Mouse (Mus musculus): ENCODE measurements at regions not wholly inside any gene's neighbourhood (a gene's known extent, or its start where the extent isn't known, plus 50 kb on each side); places are given as distances from the start of the nearest gene placed in this dataset.
A peak's percentile ranks its signal among the peaks of the same experiment; 100 is the strongest.

- Histone ChIP-seq H3K36me3 (ENCODE audit: insufficient read depth, low read length) (no peaks in the 10 kb centered on the region), H3K27me3 (ENCODE audit: insufficient read depth, low read length) (peaks cover 62% of the 10 kb centered on the region), H3K9me3 (ENCODE audit: low read length) (no peaks in the 10 kb centered on the region), H3K4me1 (replicated peaks; ENCODE audit: low read depth, low read length) (peaks cover 28% of the 10 kb centered on the region), H3K4me3 (replicated peaks; ENCODE audit: low read length) (peak overlapping the region; percentile 63)
- TF ChIP-seq CTCF (conservative IDR thresholded peaks at IDR 0.05; ENCODE audit: low read length) (no peak), NANOG (IDR thresholded peaks at IDR 0.05; ENCODE audit: borderline replicate concordance, low read length) (no peak), POU5F1 (IDR thresholded peaks at IDR 0.05; ENCODE audit: borderline replicate concordance, low read length) (no peak)
Observed at GRCm38 (mm10) chr3:118434311-118434710, 127.6 kb upstream of the Dpyd start.

DNA sequence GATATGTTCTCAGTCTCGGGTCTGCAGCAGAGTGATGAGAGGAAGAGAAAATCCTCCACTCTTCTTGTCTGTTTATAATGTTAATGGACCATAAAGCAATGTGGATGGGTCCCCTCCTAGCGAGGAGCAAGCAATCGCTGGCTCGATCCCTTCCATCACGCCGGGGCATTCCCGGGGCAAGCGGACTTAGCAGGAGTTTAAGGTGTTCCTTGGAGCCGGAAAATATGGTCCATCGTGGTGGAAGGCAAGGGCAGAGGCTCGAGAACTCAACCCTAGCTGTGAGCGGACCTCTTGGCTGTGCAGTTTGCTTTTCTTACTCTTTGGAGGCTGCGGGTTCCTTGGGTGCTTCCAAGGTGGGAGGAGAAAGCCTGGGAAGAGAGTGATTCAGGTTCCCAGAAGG is 127.1 kb upstream of the Dpyd start:
- TF ChIP-seq NANOG (IDR thresholded peaks at IDR 0.05; ENCODE audit: borderline replicate concordance, low read length) (no peak), CTCF (conservative IDR thresholded peaks at IDR 0.05; ENCODE audit: low read length) (no peak), POU5F1 (IDR thresholded peaks at IDR 0.05; ENCODE audit: borderline replicate concordance, low read length) (no peak)

DNA sequence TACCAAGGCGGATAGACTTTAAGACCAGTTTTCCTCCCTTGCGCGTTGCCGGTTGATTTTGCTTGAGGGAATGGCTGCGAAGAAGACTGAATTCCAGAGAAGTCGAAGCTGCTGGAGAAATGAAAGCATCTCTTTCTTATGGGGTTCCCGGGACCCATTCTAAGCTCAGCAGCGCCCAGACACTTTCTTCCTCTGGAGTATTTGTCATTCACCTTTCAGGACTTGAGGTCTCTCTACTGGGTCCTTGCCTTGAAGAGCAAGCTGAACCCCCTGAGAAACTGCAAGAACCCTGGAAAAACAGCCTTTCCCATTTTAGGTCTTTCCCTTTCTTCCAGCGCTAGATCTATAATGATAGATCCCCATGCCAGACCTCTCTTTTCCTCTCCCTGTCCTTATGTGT is 126.7 kb upstream of the Dpyd start:
- Histone ChIP-seq H3K4me1 (replicated peaks; ENCODE audit: low read depth, low read length) (peaks cover 24% of the 10 kb centered on the region), H3K9me3 (ENCODE audit: low read length) (no peaks in the 10 kb centered on the region), H3K4me3 (replicated peaks; ENCODE audit: low read length) (peak overlapping the region; percentile 63), H3K27me3 (ENCODE audit: insufficient read depth, low read length) (peaks cover 57% of the 10 kb centered on the region), H3K36me3 (ENCODE audit: insufficient read depth, low read length) (no peaks in the 10 kb centered on the region)
- TF ChIP-seq CTCF (conservative IDR thresholded peaks at IDR 0.05; ENCODE audit: low read length) (no peak), NANOG (IDR thresholded peaks at IDR 0.05; ENCODE audit: borderline replicate concordance, low read length) (no peak), POU5F1 (IDR thresholded peaks at IDR 0.05; ENCODE audit: borderline replicate concordance, low read length) (no peak)

More for the DNA sequence above, 127.1 kb upstream of the Dpyd start:
- no peaks in the 10 kb centered on the region for H3K9me3 ChIP-seq (ENCODE audit: low read length)
- H3K4me3 ChIP-seq (replicated peaks; ENCODE audit: low read length): peak overlapping the region; percentile 63
- H3K27me3 ChIP-seq (ENCODE audit: insufficient read depth, low read length): peaks cover 61% of the 10 kb centered on the region
- peaks cover 28% of the 10 kb centered on the region for H3K4me1 ChIP-seq (replicated peaks; ENCODE audit: low read depth, low read length)
- H3K36me3 ChIP-seq (ENCODE audit: insufficient read depth, low read length): no peaks in the 10 kb centered on the region

GRCm38 (mm10) chr3:118443742-118444332 is 118.1 kb upstream of the Dpyd start:
- TF ChIP-seq POU5F1 (IDR thresholded peaks at IDR 0.05; ENCODE audit: borderline replicate concordance, low read length): no peak
- no peak for TF ChIP-seq CTCF (conservative IDR thresholded peaks at IDR 0.05; ENCODE audit: low read length)
- TF ChIP-seq NANOG (IDR thresholded peaks at IDR 0.05; ENCODE audit: borderline replicate concordance, low read length): no peak
- Histone ChIP-seq H3K27me3 (ENCODE audit: insufficient read depth, low read length) (no peaks in the 10 kb centered on the region), H3K4me3 (replicated peaks; ENCODE audit: low read length) (no peak overlapping the region), H3K4me1 (replicated peaks; ENCODE audit: low read depth, low read length) (no peaks in the 10 kb centered on the region), H3K36me3 (ENCODE audit: insufficient read depth, low read length) (no peaks in the 10 kb centered on the region), H3K9me3 (ENCODE audit: low read length) (no peaks in the 10 kb centered on the region)

- no peaks in the 10 kb centered on the region for H3K27me3 ChIP-seq (ENCODE audit: insufficient read depth, low read length)
- no peak overlapping the region for H3K4me3 ChIP-seq (replicated peaks; ENCODE audit: low read length)
- H3K36me3 ChIP-seq (ENCODE audit: insufficient read depth, low read length): no peaks in the 10 kb centered on the region
- no peak for TF ChIP-seq NANOG (IDR thresholded peaks at IDR 0.05; ENCODE audit: borderline replicate concordance, low read length)
- no peak for TF ChIP-seq POU5F1 (IDR thresholded peaks at IDR 0.05; ENCODE audit: borderline replicate concordance, low read length)
- TF ChIP-seq CTCF (conservative IDR thresholded peaks at IDR 0.05; ENCODE audit: low read length): no peak
- no peaks in the 10 kb centered on the region for H3K4me1 ChIP-seq (replicated peaks; ENCODE audit: low read depth, low read length)
- H3K9me3 ChIP-seq (ENCODE audit: low read length): no peaks in the 10 kb centered on the region
Observed at GRCm38 (mm10) chr3:118445360-118445759, 116.6 kb upstream of the Dpyd start.

DNA sequence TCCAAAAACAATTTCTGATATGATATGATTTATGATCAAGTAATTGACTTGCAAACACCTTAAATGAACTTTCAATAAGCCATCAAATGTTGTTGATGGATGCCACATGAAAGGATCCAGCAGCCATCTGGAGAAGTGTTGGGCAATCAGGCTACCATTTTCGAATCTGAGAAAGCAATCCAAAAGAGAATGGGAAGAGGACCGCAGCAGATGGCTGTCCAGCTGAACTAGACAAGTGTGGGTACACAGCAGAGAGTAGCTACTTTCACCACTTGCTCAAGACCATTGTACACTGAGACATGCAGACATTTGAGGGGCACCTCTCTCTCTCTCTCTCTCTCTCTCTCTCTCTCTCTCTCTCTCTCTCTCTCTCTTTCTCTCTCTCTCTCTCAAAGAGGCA is 102.3 kb upstream of the Dpyd start:
- TF ChIP-seq NANOG (IDR thresholded peaks at IDR 0.05; ENCODE audit: borderline replicate concordance, low read length): no peak
- TF ChIP-seq CTCF (conservative IDR thresholded peaks at IDR 0.05; ENCODE audit: low read length): no peak
- TF ChIP-seq POU5F1 (IDR thresholded peaks at IDR 0.05; ENCODE audit: borderline replicate concordance, low read length): no peak
- no peaks in the 10 kb centered on the region for H3K4me1 ChIP-seq (replicated peaks; ENCODE audit: low read depth, low read length)

DNA sequence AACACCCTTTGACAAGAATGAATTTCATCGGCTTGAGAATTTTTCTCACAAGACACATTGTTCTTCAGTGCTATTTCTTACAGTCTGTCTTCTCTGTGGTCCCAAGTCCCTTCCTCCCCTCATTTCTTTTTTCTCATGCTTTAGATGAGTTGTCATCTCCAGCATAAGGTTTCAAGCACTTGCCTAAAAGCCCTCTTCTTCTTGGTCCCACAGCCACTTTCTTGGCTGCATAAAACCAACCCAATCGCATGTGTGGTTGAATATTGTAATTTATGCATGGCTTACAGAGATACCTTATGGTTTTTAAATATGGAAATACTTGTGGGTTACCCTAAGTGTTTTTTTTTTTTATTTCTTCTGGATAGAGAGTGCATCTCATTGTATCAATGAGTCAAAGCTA is 96.3 kb upstream of the Dpyd start:
- Histone ChIP-seq H3K9me3 (ENCODE audit: low read length) (no peaks in the 10 kb centered on the region), H3K27me3 (ENCODE audit: insufficient read depth, low read length) (no peaks in the 10 kb centered on the region), H3K36me3 (ENCODE audit: insufficient read depth, low read length) (no peaks in the 10 kb centered on the region), H3K4me1 (replicated peaks; ENCODE audit: low read depth, low read length) (no peaks in the 10 kb centered on the region), H3K4me3 (replicated peaks; ENCODE audit: low read length) (no peak overlapping the region)
- no peak for TF ChIP-seq CTCF (conservative IDR thresholded peaks at IDR 0.05; ENCODE audit: low read length)
- no peak for TF ChIP-seq POU5F1 (IDR thresholded peaks at IDR 0.05; ENCODE audit: borderline replicate concordance, low read length)
- TF ChIP-seq NANOG (IDR thresholded peaks at IDR 0.05; ENCODE audit: borderline replicate concordance, low read length): no peak

More for the DNA sequence above, 102.3 kb upstream of the Dpyd start:
- Histone ChIP-seq H3K36me3 (ENCODE audit: insufficient read depth, low read length) (no peaks in the 10 kb centered on the region), H3K4me3 (replicated peaks; ENCODE audit: low read length) (no peak overlapping the region), H3K27me3 (ENCODE audit: insufficient read depth, low read length) (no peaks in the 10 kb centered on the region), H3K9me3 (ENCODE audit: low read length) (no peaks in the 10 kb centered on the region)

DNA sequence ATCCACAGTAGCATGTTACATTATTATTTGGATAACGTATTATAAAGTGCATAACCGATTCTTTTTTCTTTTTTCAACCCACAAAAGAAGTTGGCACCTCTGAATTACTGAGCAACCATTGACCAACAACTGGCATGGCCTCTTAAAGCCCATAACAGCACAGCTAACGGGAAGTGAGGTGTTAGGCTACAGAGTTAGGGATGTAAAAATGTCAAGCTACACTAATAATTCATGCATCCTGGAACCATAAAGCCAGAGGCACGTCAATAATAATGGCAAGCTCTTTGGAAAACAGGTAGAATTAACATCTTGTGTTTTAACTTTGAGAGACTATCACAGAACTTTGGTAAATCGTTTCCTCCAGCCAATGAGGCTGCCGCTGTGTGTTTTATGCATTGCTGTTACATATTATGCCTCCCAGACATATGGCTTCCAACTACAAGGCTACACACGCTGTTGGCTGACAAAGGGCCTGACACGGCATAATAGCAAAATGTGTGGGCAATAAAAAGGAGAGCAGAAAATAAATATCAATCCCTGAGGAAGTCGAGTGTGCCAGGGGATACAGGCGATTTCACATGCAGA is 89.6 kb upstream of the Dpyd start:
- no peaks in the 10 kb centered on the region for H3K27me3 ChIP-seq (ENCODE audit: insufficient read depth, low read length)
- TF ChIP-seq POU5F1 (IDR thresholded peaks at IDR 0.05; ENCODE audit: borderline replicate concordance, low read length): no peak
- no peak for TF ChIP-seq NANOG (IDR thresholded peaks at IDR 0.05; ENCODE audit: borderline replicate concordance, low read length)
- TF ChIP-seq CTCF (conservative IDR thresholded peaks at IDR 0.05; ENCODE audit: low read length): no peak

More for the DNA sequence above, 89.6 kb upstream of the Dpyd start:
- H3K36me3 ChIP-seq (ENCODE audit: insufficient read depth, low read length): no peaks in the 10 kb centered on the region
- no peaks in the 10 kb centered on the region for H3K9me3 ChIP-seq (ENCODE audit: low read length)
- H3K4me1 ChIP-seq (replicated peaks; ENCODE audit: low read depth, low read length): no peaks in the 10 kb centered on the region
- H3K4me3 ChIP-seq (replicated peaks; ENCODE audit: low read length): no peak overlapping the region

Data from E14TG2a.4 (cell line).